Mouse (Mus musculus): ENCODE data around the gene Fhit. TPM values are rescaled to one million over a fixed set of nuclear protein-coding genes. Genes with fewer than 3 reads are reported as not detected.

The Fhit gene
- polyA plus RNA-seq, 1 experiment from 2014 or later: 4.5 TPM

GRCm38 (mm10) chr14:10366808-10367207, 795.0 kb downstream of the Fhit start:
- Histone ChIP-seq H3K4me3 (ENCODE audit: low read depth, low read length) (no peak overlapping the region), H3K9me3 (ENCODE audit: control insufficient read depth, low read length) (no peaks in the 10 kb centered on the region), H3K9ac (ENCODE audit: low read length) (no peak overlapping the region), H3K4me1 (ENCODE audit: control insufficient read depth, insufficient read depth, low read length) (no peaks in the 10 kb centered on the region), H3K27ac (ENCODE audit: low read depth, low read length) (no peak overlapping the region), H3K27me3 (ENCODE audit: control insufficient read depth, insufficient read depth, low read length) (no peaks in the 10 kb centered on the region), H3K4me2 (ENCODE audit: low read depth) (no peak overlapping the region), H3K36me3 (ENCODE audit: control insufficient read depth, insufficient read depth, low read length) (no peaks in the 10 kb centered on the region)
- DNase-seq (ENCODE audit: low spot score): no peak
- WGBS: 94% methylated on average over 4 of the region's 4 CpGs
- no peak for ATAC-seq (ENCODE audit: insufficient read depth, low FRiP score, low TSS enrichment)

GRCm38 (mm10) chr14:10364281-10364680, 797.6 kb downstream of the Fhit start:
- DNase-seq (ENCODE audit: low spot score): no peak
- no peak overlapping the region for H3K4me2 ChIP-seq (ENCODE audit: low read depth)
- no peak overlapping the region for H3K9ac ChIP-seq (ENCODE audit: low read length)
- no peak overlapping the region for H3K27ac ChIP-seq (ENCODE audit: low read depth, low read length)
- no peak overlapping the region for H3K4me3 ChIP-seq (ENCODE audit: low read depth, low read length)
- no peak for ATAC-seq (ENCODE audit: insufficient read depth, low FRiP score, low TSS enrichment)
- no peaks in the 10 kb centered on the region for H3K36me3 ChIP-seq (ENCODE audit: control insufficient read depth, insufficient read depth, low read length)
- no peaks in the 10 kb centered on the region for H3K9me3 ChIP-seq (ENCODE audit: control insufficient read depth, low read length)
- no peaks in the 10 kb centered on the region for H3K4me1 ChIP-seq (ENCODE audit: control insufficient read depth, insufficient read depth, low read length)
- no peaks in the 10 kb centered on the region for H3K27me3 ChIP-seq (ENCODE audit: control insufficient read depth, insufficient read depth, low read length)
- 74% methylated on average over 6 of the region's 6 CpGs for WGBS

- H3K4me1 ChIP-seq (ENCODE audit: control insufficient read depth, insufficient read depth, low read length): no peaks in the 10 kb centered on the region
- no peaks in the 10 kb centered on the region for H3K36me3 ChIP-seq (ENCODE audit: control insufficient read depth, insufficient read depth, low read length)
- no peaks in the 10 kb centered on the region for H3K27me3 ChIP-seq (ENCODE audit: control insufficient read depth, insufficient read depth, low read length)
- no peak for ATAC-seq (ENCODE audit: insufficient read depth, low FRiP score, low TSS enrichment)
- H3K27ac ChIP-seq (ENCODE audit: low read depth, low read length): no peak overlapping the region
- DNase-seq (ENCODE audit: low spot score): no peak
- 76% methylated on average over 1 of the region's 1 CpGs for WGBS
- H3K4me3 ChIP-seq (ENCODE audit: low read depth, low read length): no peak overlapping the region
- H3K4me2 ChIP-seq (ENCODE audit: low read depth): no peak overlapping the region
- no peak overlapping the region for H3K9ac ChIP-seq (ENCODE audit: low read length)
- no peaks in the 10 kb centered on the region for H3K9me3 ChIP-seq (ENCODE audit: control insufficient read depth, low read length)
Observed at GRCm38 (mm10) chr14:10363306-10363705, 798.5 kb downstream of the Fhit start.

- H3K27me3 ChIP-seq (ENCODE audit: control insufficient read depth, insufficient read depth, low read length): no peaks in the 10 kb centered on the region
- no peaks in the 10 kb centered on the region for H3K9me3 ChIP-seq (ENCODE audit: control insufficient read depth, low read length)
- H3K9ac ChIP-seq (ENCODE audit: low read length): no peak overlapping the region
- no peak overlapping the region for H3K27ac ChIP-seq (ENCODE audit: low read depth, low read length)
- no peaks in the 10 kb centered on the region for H3K36me3 ChIP-seq (ENCODE audit: control insufficient read depth, insufficient read depth, low read length)
- DNase-seq (ENCODE audit: low spot score) (no peak), ATAC-seq (ENCODE audit: insufficient read depth, low FRiP score, low TSS enrichment) (no peak)
- H3K4me1 ChIP-seq (ENCODE audit: control insufficient read depth, insufficient read depth, low read length): no peaks in the 10 kb centered on the region
- H3K4me2 ChIP-seq (ENCODE audit: low read depth): no peak overlapping the region
- no peak overlapping the region for H3K4me3 ChIP-seq (ENCODE audit: low read depth, low read length)
Observed at GRCm38 (mm10) chr14:10345905-10346304, 815.9 kb downstream of the Fhit start.

- Histone ChIP-seq H3K27me3 (ENCODE audit: control insufficient read depth, insufficient read depth, low read length) (no peaks in the 10 kb centered on the region), H3K9me3 (ENCODE audit: control insufficient read depth, low read length) (no peaks in the 10 kb centered on the region)
- WGBS: 83% methylated on average over 1 of the region's 1 CpGs
Observed at GRCm38 (mm10) chr14:10344064-10344463, 817.8 kb downstream of the Fhit start.

GRCm38 (mm10) chr14:10316764-10317163, 845.1 kb downstream of the Fhit start:
- Histone ChIP-seq H3K4me3 (ENCODE audit: low read depth, low read length) (no peak overlapping the region), H3K9ac (ENCODE audit: low read length) (no peak overlapping the region), H3K4me1 (ENCODE audit: control insufficient read depth, insufficient read depth, low read length) (no peaks in the 10 kb centered on the region), H3K27ac (ENCODE audit: low read depth, low read length) (no peak overlapping the region), H3K4me2 (ENCODE audit: low read depth) (no peak overlapping the region), H3K36me3 (ENCODE audit: control insufficient read depth, insufficient read depth, low read length) (no peaks in the 10 kb centered on the region), H3K27me3 (ENCODE audit: control insufficient read depth, insufficient read depth, low read length) (no peaks in the 10 kb centered on the region), H3K9me3 (ENCODE audit: control insufficient read depth, low read length) (no peaks in the 10 kb centered on the region)
- DNase-seq (ENCODE audit: low spot score) (no peak), ATAC-seq (ENCODE audit: insufficient read depth, low FRiP score, low TSS enrichment) (no peak)
- WGBS: 84% methylated on average over 3 of the region's 3 CpGs

More at GRCm38 (mm10) chr14:10344064-10344463, 817.8 kb downstream of the Fhit start:
- peak; percentile 9 for DNase-seq (ENCODE audit: low spot score)
- Histone ChIP-seq H3K4me2 (ENCODE audit: low read depth) (no peak overlapping the region), H3K4me1 (ENCODE audit: control insufficient read depth, insufficient read depth, low read length) (no peaks in the 10 kb centered on the region), H3K27ac (ENCODE audit: low read depth, low read length) (no peak overlapping the region), H3K9ac (ENCODE audit: low read length) (no peak overlapping the region), H3K4me3 (ENCODE audit: low read depth, low read length) (no peak overlapping the region), H3K36me3 (ENCODE audit: control insufficient read depth, insufficient read depth, low read length) (no peaks in the 10 kb centered on the region)
- ATAC-seq (ENCODE audit: insufficient read depth, low FRiP score, low TSS enrichment): no peak

- ATAC-seq (ENCODE audit: insufficient read depth, low FRiP score, low TSS enrichment) (no peak), DNase-seq (ENCODE audit: low spot score) (no peak)
- Histone ChIP-seq H3K36me3 (ENCODE audit: control insufficient read depth, insufficient read depth, low read length) (no peaks in the 10 kb centered on the region), H3K27ac (ENCODE audit: low read depth, low read length) (no peak overlapping the region), H3K9ac (ENCODE audit: low read length) (no peak overlapping the region), H3K9me3 (ENCODE audit: control insufficient read depth, low read length) (no peaks in the 10 kb centered on the region), H3K4me3 (ENCODE audit: low read depth, low read length) (no peak overlapping the region), H3K4me1 (ENCODE audit: control insufficient read depth, insufficient read depth, low read length) (no peaks in the 10 kb centered on the region), H3K27me3 (ENCODE audit: control insufficient read depth, insufficient read depth, low read length) (no peaks in the 10 kb centered on the region), H3K4me2 (ENCODE audit: low read depth) (no peak overlapping the region)
- WGBS: 86% methylated on average over 1 of the region's 1 CpGs
Observed at GRCm38 (mm10) chr14:10312190-10312589, 849.6 kb downstream of the Fhit start.

GRCm38 (mm10) chr14:10305286-10305685, 856.5 kb downstream of the Fhit start:
- H3K4me1 ChIP-seq (ENCODE audit: control insufficient read depth, insufficient read depth, low read length): no peaks in the 10 kb centered on the region
- H3K9ac ChIP-seq (ENCODE audit: low read length): no peak overlapping the region
- no peak overlapping the region for H3K4me3 ChIP-seq (ENCODE audit: low read depth, low read length)
- no peaks in the 10 kb centered on the region for H3K9me3 ChIP-seq (ENCODE audit: control insufficient read depth, low read length)
- no peaks in the 10 kb centered on the region for H3K36me3 ChIP-seq (ENCODE audit: control insufficient read depth, insufficient read depth, low read length)
- H3K27ac ChIP-seq (ENCODE audit: low read depth, low read length): no peak overlapping the region
- no peaks in the 10 kb centered on the region for H3K27me3 ChIP-seq (ENCODE audit: control insufficient read depth, insufficient read depth, low read length)
- H3K4me2 ChIP-seq (ENCODE audit: low read depth): no peak overlapping the region
- DNase-seq (ENCODE audit: low spot score) (no peak), ATAC-seq (ENCODE audit: insufficient read depth, low FRiP score, low TSS enrichment) (no peak)

- no peak for ATAC-seq (ENCODE audit: insufficient read depth, low FRiP score, low TSS enrichment)
- no peaks in the 10 kb centered on the region for H3K36me3 ChIP-seq (ENCODE audit: control insufficient read depth, insufficient read depth, low read length)
- 58% methylated on average over 1 of the region's 1 CpGs for WGBS
- H3K27me3 ChIP-seq (ENCODE audit: control insufficient read depth, insufficient read depth, low read length): no peaks in the 10 kb centered on the region
- no peak overlapping the region for H3K4me2 ChIP-seq (ENCODE audit: low read depth)
- no peaks in the 10 kb centered on the region for H3K9me3 ChIP-seq (ENCODE audit: control insufficient read depth, low read length)
- no peak overlapping the region for H3K27ac ChIP-seq (ENCODE audit: low read depth, low read length)
- no peak for DNase-seq (ENCODE audit: low spot score)
- no peaks in the 10 kb centered on the region for H3K4me1 ChIP-seq (ENCODE audit: control insufficient read depth, insufficient read depth, low read length)
- no peak overlapping the region for H3K9ac ChIP-seq (ENCODE audit: low read length)
- no peak overlapping the region for H3K4me3 ChIP-seq (ENCODE audit: low read depth, low read length)
Observed at GRCm38 (mm10) chr14:10301497-10301896, 860.3 kb downstream of the Fhit start.
